Mouse (Mus musculus) stomach, embryonic 16.5 days (tissue): Measurements from ENCODE around the gene Rrp1. TPM values are rescaled to one million over a fixed set of nuclear protein-coding genes. Genes with fewer than 3 reads are reported as not detected.
"Not testable (repeated sequence)": the region's sequence is repeated elsewhere in the genome, so short reads cannot be mapped to it uniquely, and the experiment has no call there.

Experiments used
- ATAC-seq: fragments of 200-750 bp; cut with Nextera tagmentation; 2 replicates; pipeline ENCODE4 v1.8.0; 2017; ENCODE audit warnings: moderate number of reproducible peaks, moderate TSS enrichment; ENCODE audit not compliant: insufficient read depth, low FRiP score
- H3K27ac ChIP-seq: fragments of 300-500 bp; sonication (generic); 2 replicates; pipeline ENCODE4 v1.5.1; 2014; ENCODE audit warnings: low read length
- H3K27me3 ChIP-seq: fragments of 300-500 bp; sonication (generic); 2 replicates; pipeline ENCODE4 v1.6.1; 2014; ENCODE audit warnings: low read length, control low read depth, mixed read lengths; ENCODE audit not compliant: control insufficient read depth, insufficient read depth
- H3K36me3 ChIP-seq: fragments of 300-500 bp; sonication (generic); 2 replicates; pipeline ENCODE4 v1.6.1; 2014; ENCODE audit warnings: low read length; ENCODE audit not compliant: control insufficient read depth, insufficient read depth
- H3K4me1 ChIP-seq: fragments of 300-500 bp; sonication (generic); 2 replicates; pipeline ENCODE4 v1.6.1; 2014; ENCODE audit warnings: low read length, control low read depth, mixed read lengths; ENCODE audit not compliant: control insufficient read depth, insufficient read depth
- H3K4me2 ChIP-seq: fragments of 300-500 bp; sonication (generic); 2 replicates; pipeline ENCODE4 v1.6.1; 2014; ENCODE audit warnings: low read depth, low read length, mixed read lengths
- H3K4me3 ChIP-seq: fragments of 300-500 bp; sonication (generic); replicated peaks from 2 replicates; pipeline ENCODE4 v1.5.1; 2014; ENCODE audit warnings: mild to moderate bottlenecking, low read length
- H3K9ac ChIP-seq: fragments of 300-500 bp; sonication (generic); 2 replicates; pipeline ENCODE4 v1.6.1; 2014; ENCODE audit warnings: low read length
- H3K9me3 ChIP-seq: fragments of 300-500 bp; sonication (generic); replicated peaks from 2 replicates; pipeline ENCODE4 v1.6.1; 2016; ENCODE audit warnings: low read length, control low read depth; ENCODE audit not compliant: control insufficient read depth
- WGBS: fragments of 180-500 bp; shearing (Covaris S2); extraction: QIAGEN DNeasy Blood & Tissue Kit; methylation state at CpG from one replicate; pipeline ENCODE4 v1.1.7; 2014; 5-methylcytosine and 5-hydroxymethylcytosine counted together
- polyA plus RNA-seq: library from polyadenylated mRNA; unstranded; fragments of >200 nt; fragmentation: Nextera tagmentation; extraction: Ambion mirVana; gene quantifications from 2 replicates; pipeline ENCODE4 v1.2.1, GENCODE M21; 2015

Rrp1 gene
- polyA plus RNA-seq, 1 experiment from 2014 or later, result 242 TPM

DNA sequence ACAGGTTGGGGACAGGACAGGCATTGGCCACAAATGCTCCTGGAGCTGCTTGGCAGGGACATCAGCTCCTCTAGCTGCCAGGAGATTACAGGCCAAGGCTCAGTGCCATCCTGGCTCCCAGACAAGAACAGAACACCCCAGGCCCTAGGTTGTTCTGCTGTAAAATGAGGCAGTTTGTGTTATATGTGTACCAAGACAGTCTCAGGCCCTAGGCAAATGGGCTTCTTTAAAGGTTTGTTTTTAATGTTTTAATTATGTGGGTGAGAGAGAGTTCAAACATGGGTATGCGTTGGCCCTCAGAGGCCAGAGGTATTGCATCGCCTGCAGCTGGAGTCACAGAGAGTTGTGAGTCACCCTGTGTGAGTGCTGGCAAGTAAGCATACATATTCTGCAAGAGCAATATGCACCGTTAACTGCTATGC lies 52.5 kb downstream of the Rrp1 start:
- Histone ChIP-seq H3K27me3 (no peaks in the 10 kb centered on the region), H3K4me3 (no peak overlapping the region), H3K9me3 (no peaks in the 10 kb centered on the region), H3K4me2 (no peak overlapping the region), H3K36me3 (no peaks in the 10 kb centered on the region), H3K9ac (no peak overlapping the region), H3K4me1 (no peaks in the 10 kb centered on the region), H3K27ac (no peak overlapping the region)
- WGBS, result 68% methylated on average over 3 of the region's 3 CpGs
- no peak for ATAC-seq

DNA sequence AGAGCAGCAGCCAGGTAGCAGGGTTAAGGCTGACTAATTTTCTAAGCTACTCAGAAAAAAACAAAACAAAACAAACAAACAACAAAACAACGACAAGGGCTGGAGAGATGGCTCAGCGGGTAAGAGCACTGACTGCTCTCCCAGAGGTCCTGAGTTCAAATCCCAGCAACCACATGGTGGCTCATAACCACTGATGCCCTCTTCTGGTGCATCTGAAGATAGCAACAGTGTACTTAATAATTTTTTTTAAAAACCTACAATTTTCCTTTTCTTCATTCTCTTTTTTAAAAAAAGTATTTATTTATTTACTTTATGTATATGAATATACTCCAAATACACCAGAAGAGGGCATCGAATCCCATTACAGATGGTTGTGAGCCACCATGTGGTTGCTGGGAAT lies 53.8 kb downstream of the Rrp1 start:
- not testable (repeated sequence) for ATAC-seq, H3K4me3 ChIP-seq, H3K36me3 ChIP-seq, H3K27me3 ChIP-seq, H3K4me2 ChIP-seq, H3K9ac ChIP-seq, H3K27ac ChIP-seq, H3K4me1 ChIP-seq, H3K9me3 ChIP-seq
- WGBS, result 91% methylated on average over 3 of the region's 3 CpGs

DNA sequence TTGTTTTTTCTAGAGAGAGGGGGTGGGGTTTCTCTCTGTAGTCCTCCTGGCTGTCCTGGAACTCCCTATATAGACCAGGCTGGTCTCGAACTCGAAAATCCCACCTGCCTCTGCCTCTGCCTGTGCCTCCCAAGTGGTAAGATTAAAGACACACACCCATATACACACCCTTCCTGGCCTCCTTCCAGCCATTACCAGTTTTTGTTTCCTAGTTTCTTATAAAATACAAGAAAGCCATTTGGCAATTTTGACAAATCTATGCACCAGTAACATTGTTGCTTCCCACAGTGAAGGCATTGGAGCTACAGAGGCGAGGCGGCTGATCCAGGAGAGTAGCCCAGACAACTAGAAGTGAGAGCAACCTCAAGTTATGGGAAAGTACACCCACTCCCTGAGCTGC lies 54.6 kb downstream of the Rrp1 start:
- Histone ChIP-seq H3K4me2 (no peak overlapping the region), H3K27me3 (no peaks in the 10 kb centered on the region)

DNA sequence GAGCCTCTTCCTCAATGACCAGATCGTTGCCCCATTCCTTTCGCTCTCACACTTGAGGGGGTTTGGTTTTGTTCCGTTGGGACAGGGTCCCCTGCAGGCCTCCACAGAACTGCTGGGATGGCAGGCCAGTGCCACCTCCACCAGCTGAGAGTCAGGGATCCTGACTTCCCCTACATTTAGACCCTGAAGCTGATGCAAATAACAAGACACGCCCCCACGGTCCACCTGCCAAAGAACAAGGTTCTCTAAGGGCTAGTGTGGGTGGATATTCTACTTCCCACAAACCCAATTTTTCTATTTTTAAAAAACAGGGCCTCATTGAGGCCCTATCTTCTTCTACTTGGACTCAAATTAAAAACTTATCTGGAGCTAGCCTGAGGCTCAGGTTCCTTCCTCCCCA lies 55.1 kb downstream of the Rrp1 start:
- H3K4me1 ChIP-seq, result no peaks in the 10 kb centered on the region
- H3K9me3 ChIP-seq, result no peaks in the 10 kb centered on the region
- 80% methylated on average over 5 of the region's 5 CpGs for WGBS
- no peak overlapping the region for H3K4me3 ChIP-seq
- no peak overlapping the region for H3K9ac ChIP-seq
- H3K4me2 ChIP-seq, result no peak overlapping the region
- no peaks in the 10 kb centered on the region for H3K36me3 ChIP-seq
- no peaks in the 10 kb centered on the region for H3K27me3 ChIP-seq
- no peak for ATAC-seq
- H3K27ac ChIP-seq, result no peak overlapping the region

More for the DNA sequence above, 54.6 kb downstream of the Rrp1 start:
- no peak overlapping the region for H3K9ac ChIP-seq
- 83% methylated on average over 4 of the region's 4 CpGs for WGBS
- H3K27ac ChIP-seq, result no peak overlapping the region
- no peaks in the 10 kb centered on the region for H3K9me3 ChIP-seq
- H3K36me3 ChIP-seq, result no peaks in the 10 kb centered on the region
- no peak overlapping the region for H3K4me3 ChIP-seq
- no peaks in the 10 kb centered on the region for H3K4me1 ChIP-seq
- ATAC-seq, result no peak

DNA sequence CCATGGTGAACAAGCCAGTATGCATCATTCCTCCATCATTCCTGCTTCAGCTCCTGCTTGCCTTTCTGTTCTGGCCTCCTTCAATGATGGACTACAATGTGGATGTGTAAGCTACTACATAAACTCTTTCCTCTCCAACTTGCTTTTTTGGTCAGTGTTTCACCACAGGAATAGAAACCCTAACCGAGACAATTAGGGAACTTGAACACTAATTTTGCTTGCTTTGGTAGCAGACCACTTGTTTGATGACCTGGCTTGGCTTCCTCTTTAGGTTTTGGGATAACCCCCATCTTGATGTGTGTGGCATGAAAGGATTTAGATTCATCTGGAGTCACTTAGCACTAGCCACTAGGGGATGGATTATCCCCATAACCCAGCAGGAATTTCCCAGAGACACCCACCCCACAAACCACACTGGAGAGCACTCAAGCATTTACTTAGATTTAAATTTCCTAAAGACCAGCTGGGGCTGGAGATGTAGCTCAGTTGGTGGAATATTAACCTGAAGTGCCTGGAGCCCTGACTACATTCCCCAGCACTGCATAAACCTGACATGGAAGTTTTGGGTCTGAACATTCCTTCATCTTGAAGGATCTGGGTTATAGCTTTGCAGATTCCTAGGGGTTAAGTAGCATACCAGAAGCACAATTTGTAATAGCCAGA lies 56.8 kb downstream of the Rrp1 start:
- Histone ChIP-seq H3K4me3 (no peak overlapping the region), H3K27me3 (no peaks in the 10 kb centered on the region), H3K9me3 (no peaks in the 10 kb centered on the region), H3K4me1 (peaks cover 1% of the 10 kb centered on the region), H3K27ac (no peak overlapping the region), H3K9ac (no peak overlapping the region), H3K36me3 (no peaks in the 10 kb centered on the region), H3K4me2 (no peak overlapping the region)
- 60% methylated on average over 1 of the region's 1 CpGs for WGBS
- no peak for ATAC-seq

DNA sequence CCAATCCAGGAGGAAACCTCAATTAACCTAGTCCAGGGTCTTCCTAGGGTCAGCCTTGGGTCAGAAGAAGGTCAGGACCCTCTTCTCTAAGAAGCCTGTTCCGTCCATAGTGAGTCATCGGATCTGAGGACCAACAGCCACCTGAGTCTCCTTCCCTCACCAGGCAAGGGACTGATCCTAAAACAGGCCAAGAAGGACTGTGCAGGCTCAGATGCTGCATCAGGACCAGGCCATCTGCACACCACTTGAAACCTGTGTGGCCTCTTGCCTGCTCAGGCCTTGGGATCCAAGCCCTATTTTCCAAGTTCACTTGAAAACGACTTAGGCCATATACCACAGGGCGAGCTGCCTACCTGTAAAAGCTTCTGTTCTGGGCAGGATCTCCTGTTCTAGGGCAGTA lies 59.6 kb downstream of the Rrp1 start:
- WGBS, result 78% methylated on average over 4 of the region's 4 CpGs
- no peak overlapping the region for H3K4me2 ChIP-seq

DNA sequence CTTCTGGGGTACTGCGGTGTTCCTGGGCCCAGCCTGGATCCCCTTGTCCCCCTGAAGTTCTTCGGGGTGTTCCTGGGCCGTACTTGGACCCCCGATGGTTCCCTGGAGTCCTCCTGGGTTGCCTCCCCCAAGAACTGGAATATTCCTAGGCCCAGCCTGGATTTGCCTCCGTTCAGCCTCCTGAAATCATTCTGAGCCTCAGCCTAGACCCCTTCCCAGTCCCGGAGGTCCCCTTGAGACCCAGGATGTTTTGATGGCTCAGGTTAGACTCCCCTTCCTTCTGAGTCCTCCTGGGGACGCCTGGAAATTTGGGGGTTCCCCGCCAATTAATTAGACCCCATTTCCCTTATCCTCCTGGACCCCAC lies 60.2 kb downstream of the Rrp1 start:
- WGBS, result 18% methylated on average over 8 of the region's 8 CpGs
- no peak for ATAC-seq
- peaks cover 7% of the 10 kb centered on the region for H3K4me1 ChIP-seq

More for the DNA sequence above, 59.6 kb downstream of the Rrp1 start:
- H3K27me3 ChIP-seq, result no peaks in the 10 kb centered on the region
- H3K4me1 ChIP-seq, result peaks cover 7% of the 10 kb centered on the region
- H3K36me3 ChIP-seq, result no peaks in the 10 kb centered on the region
- H3K4me3 ChIP-seq, result no peak overlapping the region
- H3K27ac ChIP-seq, result no peak overlapping the region
- ATAC-seq, result no peak
- no peaks in the 10 kb centered on the region for H3K9me3 ChIP-seq
- peak overlapping the region; percentile 97; the same call in 1 of the 2 replicates for H3K9ac ChIP-seq

DNA sequence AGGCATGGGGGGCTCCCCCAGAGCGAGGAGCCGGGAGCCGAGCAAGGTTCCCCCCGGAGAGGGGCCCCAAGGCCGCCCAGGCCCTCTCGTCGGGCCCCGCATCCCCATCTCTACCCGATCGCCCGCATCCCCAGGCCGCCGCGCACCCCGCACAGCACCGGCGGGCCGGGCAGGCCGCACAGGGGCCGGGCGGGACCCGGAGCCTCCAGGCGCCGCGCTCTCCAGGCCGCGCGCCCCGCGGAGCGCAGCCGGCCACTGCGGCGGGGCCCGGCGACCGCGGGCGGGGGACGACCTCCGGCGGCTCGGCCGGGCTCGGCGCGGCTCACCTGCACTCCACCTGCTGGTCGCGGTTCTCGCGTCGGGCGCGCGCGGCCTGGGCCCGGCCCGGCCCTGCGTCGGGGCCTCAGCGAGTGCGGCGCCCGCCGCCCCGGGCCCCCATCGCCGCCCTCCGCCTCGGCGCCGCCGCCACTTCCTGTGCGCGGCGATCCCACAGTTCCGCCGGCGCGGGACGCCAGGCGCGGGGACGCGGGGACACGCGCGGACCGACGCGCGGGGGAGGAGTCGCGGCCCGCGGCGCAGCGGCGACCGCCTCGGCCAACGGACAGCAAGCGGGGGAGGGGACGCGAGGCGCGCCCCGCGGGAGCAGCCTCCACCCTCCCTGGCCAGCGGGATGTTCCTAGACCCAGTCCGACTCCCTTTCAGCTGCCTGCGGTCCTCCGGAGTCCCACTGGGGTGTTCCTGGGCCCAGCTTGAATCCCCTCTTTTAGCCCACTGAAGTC lies 60.8 kb downstream of the Rrp1 start, which contains the start of gene Agpat3:
Gene Agpat3, minus strand, starts transcription at position 603 of the 779 bp plus-strand sequence.
- WGBS, result under 1% methylated on average over 99 of the region's 113 CpGs
- peaks cover 7% of the 10 kb centered on the region for H3K4me1 ChIP-seq

More for the DNA sequence above, 60.2 kb downstream of the Rrp1 start:
- peak overlapping the region; percentile 54 for H3K27ac ChIP-seq
- H3K4me2 ChIP-seq, result peak overlapping the region; percentile 83
- H3K9me3 ChIP-seq, result no peaks in the 10 kb centered on the region
- peak overlapping the region; percentile 78 for H3K4me3 ChIP-seq
- H3K36me3 ChIP-seq, result no peaks in the 10 kb centered on the region
- no peaks in the 10 kb centered on the region for H3K27me3 ChIP-seq
- H3K9ac ChIP-seq, result peak overlapping the region; percentile 97

DNA sequence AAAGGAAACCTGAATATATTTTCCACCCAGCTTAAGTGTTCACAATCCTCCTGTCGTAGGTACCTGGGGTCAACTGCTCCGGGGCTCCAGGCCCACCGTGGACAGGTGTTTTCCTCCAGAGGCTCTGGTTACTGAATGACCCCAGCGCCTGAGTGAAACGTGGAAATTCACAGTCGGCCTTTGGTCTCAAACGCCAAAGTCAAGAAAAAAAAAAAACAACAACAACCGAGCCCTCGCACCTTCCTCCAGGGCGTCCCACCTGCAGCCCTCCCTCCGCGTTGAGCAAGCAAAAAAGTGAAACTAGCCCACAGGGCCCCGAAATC lies 61.3 kb downstream of the Rrp1 start:
- H3K9ac ChIP-seq, result peak overlapping the region; percentile 97
- peak overlapping the region; percentile 78 for H3K4me3 ChIP-seq
- no peaks in the 10 kb centered on the region for H3K9me3 ChIP-seq
- no peaks in the 10 kb centered on the region for H3K27me3 ChIP-seq
- ATAC-seq, result no peak
- peaks cover 7% of the 10 kb centered on the region for H3K4me1 ChIP-seq
- WGBS, result 2% methylated on average over 13 of the region's 13 CpGs
- H3K27ac ChIP-seq, result peak overlapping the region; percentile 66; the same call in 1 of the 2 replicates
- no peaks in the 10 kb centered on the region for H3K36me3 ChIP-seq
- peak overlapping the region; percentile 83 for H3K4me2 ChIP-seq

More for the DNA sequence above, 60.8 kb downstream of the Rrp1 start, which contains the start of gene Agpat3:
- Histone ChIP-seq H3K4me2 (peak within 1 kb of the TSS; percentile 83), H3K9me3 (no peaks in the 10 kb centered on the region), H3K9ac (peak within 1 kb of the TSS; percentile 97), H3K36me3 (no peaks in the 10 kb centered on the region), H3K27me3 (no peaks in the 10 kb centered on the region), H3K27ac (peak within 1 kb of the TSS; percentile 66), H3K4me3 (peak within 1 kb of the TSS; percentile 78)
- ATAC-seq, result peak; percentile 85
